Mouse (Mus musculus): ENCODE data around the gene Il10ra. TPM values are rescaled to one million over a fixed set of nuclear protein-coding genes. Genes with fewer than 3 reads are reported as not detected.
A peak's percentile ranks its signal among the peaks of the same experiment; 100 is the strongest.

The Il10ra gene
- total RNA-seq, 2 experiments from 2014 or later: 1.7 to 1.8 TPM

- no peak for DNase-seq (ENCODE audit: low spot score in 2 of 2)
These were observed 7.1 kb downstream of the Il10ra start for GRCm38 (mm10) chr9:45261872-45262271.

GRCm38 (mm10) chr9:45261466-45261865, 7.5 kb downstream of the Il10ra start:
- DNase-seq (ENCODE audit: low spot score in 2 of 2): no peak

- no peak for DNase-seq (ENCODE audit: low spot score in 2 of 2)
These were observed 9.9 kb downstream of the Il10ra start for GRCm38 (mm10) chr9:45259065-45259464.

- DNase-seq (ENCODE audit: low spot score in 2 of 2): no peak
These were observed 13.0 kb downstream of the Il10ra start for GRCm38 (mm10) chr9:45255967-45256366.

GRCm38 (mm10) chr9:45255431-45255830, 13.5 kb downstream of the Il10ra start:
- DNase-seq (ENCODE audit: low spot score in 2 of 2): no peak

GRCm38 (mm10) chr9:45254605-45255004, 14.3 kb downstream of the Il10ra start:
- DNase-seq (ENCODE audit: low spot score in 2 of 2): no peak

GRCm38 (mm10) chr9:45254021-45254420, 14.9 kb downstream of the Il10ra start:
- no peak for DNase-seq (ENCODE audit: low spot score in 2 of 2)

GRCm38 (mm10) chr9:45252395-45252794, 16.6 kb downstream of the Il10ra start:
- no peak for DNase-seq (ENCODE audit: low spot score in 2 of 2)

- no peak for DNase-seq (ENCODE audit: low spot score in 2 of 2)
These were observed 17.0 kb downstream of the Il10ra start for GRCm38 (mm10) chr9:45251990-45252389.

- no peak for DNase-seq (ENCODE audit: low spot score in 2 of 2)
These were observed 17.7 kb downstream of the Il10ra start for GRCm38 (mm10) chr9:45251281-45251680.

GRCm38 (mm10) chr9:45250306-45250705, 18.6 kb downstream of the Il10ra start:
- DNase-seq (ENCODE audit: low spot score in 2 of 2): no peak

GRCm38 (mm10) chr9:45247536-45247935, 21.4 kb downstream of the Il10ra start:
- no peak for DNase-seq (ENCODE audit: low spot score in 2 of 2)

- DNase-seq (ENCODE audit: low spot score in 2 of 2): no peak
These were observed 22.9 kb downstream of the Il10ra start for GRCm38 (mm10) chr9:45246060-45246459.

- DNase-seq (ENCODE audit: low spot score in 2 of 2): no peak
These were observed 23.5 kb downstream of the Il10ra start for GRCm38 (mm10) chr9:45245432-45245831.

- DNase-seq (ENCODE audit: low spot score in 2 of 2): no peak
These were observed 27.6 kb downstream of the Il10ra start for GRCm38 (mm10) chr9:45241397-45241796.

- DNase-seq (ENCODE audit: low spot score in 2 of 2): no peak
These were observed 32.2 kb downstream of the Il10ra start for GRCm38 (mm10) chr9:45236744-45237143.

GRCm38 (mm10) chr9:45235668-45236227, 33.2 kb downstream of the Il10ra start:
- DNase-seq (ENCODE audit: low spot score in 2 of 2): no peak

- no peak for DNase-seq (ENCODE audit: low spot score in 2 of 2)
These were observed 39.6 kb downstream of the Il10ra start for GRCm38 (mm10) chr9:45229359-45229758.

- DNase-seq (ENCODE audit: low spot score in 2 of 2): peak; percentile 85 to 90
These were observed 47.4 kb downstream of the Il10ra start for GRCm38 (mm10) chr9:45221567-45221966.

- DNase-seq (ENCODE audit: low spot score in 2 of 2): no peak
These were observed 49.3 kb downstream of the Il10ra start for GRCm38 (mm10) chr9:45219644-45220043.

GRCm38 (mm10) chr9:45215526-45216179, 53.3 kb downstream of the Il10ra start:
- no peak for DNase-seq (ENCODE audit: low spot score in 2 of 2)

- DNase-seq (ENCODE audit: low spot score in 2 of 2): no peak
These were observed 56.9 kb downstream of the Il10ra start for GRCm38 (mm10) chr9:45212001-45212400.

Data from gastrocnemius, postnatal 4 days (tissue).